Mouse (Mus musculus): ENCODE results near the gene Gm28048.

GRCm38 (mm10) chr11:22990393-22991126 lies 8.7 kb upstream of the Gm28048 start, which contains the start of gene Cct4:
- no peak for TF ChIP-seq CTCF (IDR thresholded peaks at IDR 0.05; ENCODE audit: low read depth, low read length)
- 0 out of 2 replicates have a peak, but pooled peaks have one; percentile 45 for TF ChIP-seq POLR2A (IDR thresholded peaks at IDR 0.05; ENCODE audit: borderline replicate concordance, low read depth, low read length)
